Mouse (Mus musculus) forebrain, embryonic 12.5 days (tissue): ENCODE measurements around the gene Chrnb4. TPM values are rescaled to one million over a fixed set of nuclear protein-coding genes. Genes with fewer than 3 reads are reported as not detected.

Experiments used
- ATAC-seq: fragments of 200-750 bp; cut with Nextera tagmentation; 2 replicates; pipeline ENCODE4 v1.8.0; 2017; ENCODE audit warnings: moderate TSS enrichment; ENCODE audit not compliant: low FRiP score
- H3K27ac ChIP-seq: fragments of 300-500 bp; sonication (generic); 2 replicates; pipeline ENCODE4 v1.5.1; 2016; ENCODE audit warnings: mild to moderate bottlenecking
- H3K27me3 ChIP-seq: fragments of 300-500 bp; sonication (generic); 2 replicates; pipeline ENCODE4 v1.6.1; 2016; ENCODE audit warnings: mild to moderate bottlenecking
- H3K36me3 ChIP-seq: fragments of 300-500 bp; sonication (generic); replicated peaks from 2 replicates; pipeline ENCODE4 v1.6.1; 2016; ENCODE audit warnings: mild to moderate bottlenecking
- H3K4me1 ChIP-seq: fragments of 300-500 bp; sonication (generic); 2 replicates; pipeline ENCODE4 v1.6.1; 2016
- H3K4me2 ChIP-seq: fragments of 300-500 bp; sonication (generic); 2 replicates; pipeline ENCODE4 v1.6.1; 2016; ENCODE audit warnings: mild to moderate bottlenecking, moderate library complexity
- H3K4me3 ChIP-seq: fragments of 300-500 bp; sonication (generic); replicated peaks from 2 replicates; pipeline ENCODE4 v1.5.1; 2016; ENCODE audit warnings: mild to moderate bottlenecking
- H3K9ac ChIP-seq: fragments of 300-500 bp; sonication (generic); 2 replicates; pipeline ENCODE4 v1.6.1; 2016; ENCODE audit warnings: mild to moderate bottlenecking
- H3K9me3 ChIP-seq: fragments of 300-500 bp; sonication (generic); 2 replicates; pipeline ENCODE4 v1.6.1; 2016
- WGBS: fragments of 180-500 bp; shearing (Covaris S2); methylation state at CpG from one replicate; pipeline ENCODE4 v1.1.7; 2016; 5-methylcytosine and 5-hydroxymethylcytosine counted together
- polyA plus RNA-seq: library from polyadenylated mRNA; unstranded; fragments of >200 nt; fragmentation: Nextera tagmentation; extraction: Ambion mirVana; gene quantifications from 2 replicates; pipeline ENCODE4 v1.2.1, GENCODE M21; 2016

The Chrnb4 gene
- 1.2 TPM in 2 replicates for polyA plus RNA-seq

GRCm38 (mm10) chr9:55048211-55048880 lies at the start of gene Chrnb4:
Gene Chrnb4, minus strand, starts transcription at chr9:55048779.
- Histone ChIP-seq H3K36me3 (no peaks in the 10 kb centered on the region), H3K27ac (no peak within 1 kb of the TSS), H3K4me3 (peak within 1 kb of the TSS; percentile 49), H3K4me2 (peak within 1 kb of the TSS; percentile 88), H3K9ac (peak within 1 kb of the TSS; percentile 52), H3K27me3 (peaks cover 24% of the 10 kb centered on the region), H3K4me1 (peaks cover 20% of the 10 kb centered on the region; the same call in 1 of the 2 replicates), H3K9me3 (no peaks in the 10 kb centered on the region)
- WGBS = under 1% methylated on average over 23 of the region's 23 CpGs
- ATAC-seq = peak; percentile 71

GRCm38 (mm10) chr9:55096870-55097269 lies 48.3 kb upstream of the Chrnb4 start:
- WGBS = 86% methylated on average over 4 of the region's 4 CpGs
- Histone ChIP-seq H3K9ac (no peak overlapping the region), H3K27ac (no peak overlapping the region), H3K4me1 (no peaks in the 10 kb centered on the region), H3K9me3 (no peaks in the 10 kb centered on the region), H3K4me3 (no peak overlapping the region), H3K4me2 (no peak overlapping the region), H3K27me3 (no peaks in the 10 kb centered on the region), H3K36me3 (no peaks in the 10 kb centered on the region)
- ATAC-seq = no peak

GRCm38 (mm10) chr9:55096033-55096432 lies 47.5 kb upstream of the Chrnb4 start:
- Histone ChIP-seq H3K9ac (no peak overlapping the region), H3K4me1 (no peaks in the 10 kb centered on the region), H3K4me3 (no peak overlapping the region), H3K27me3 (no peaks in the 10 kb centered on the region), H3K27ac (no peak overlapping the region), H3K36me3 (no peaks in the 10 kb centered on the region), H3K9me3 (no peaks in the 10 kb centered on the region), H3K4me2 (no peak overlapping the region)
- WGBS = 66% methylated on average over 3 of the region's 3 CpGs
- ATAC-seq = no peak

GRCm38 (mm10) chr9:55090141-55090540 lies 41.6 kb upstream of the Chrnb4 start:
- H3K9me3 ChIP-seq = no peaks in the 10 kb centered on the region
- 59% methylated on average over 5 of the region's 5 CpGs for WGBS
- H3K4me1 ChIP-seq = peaks cover 8% of the 10 kb centered on the region; the same call in 1 of the 2 replicates
- H3K4me3 ChIP-seq = no peak overlapping the region
- H3K27me3 ChIP-seq = no peaks in the 10 kb centered on the region
- H3K27ac ChIP-seq = no peak overlapping the region
- no peak overlapping the region for H3K4me2 ChIP-seq
- H3K36me3 ChIP-seq = no peaks in the 10 kb centered on the region
- ATAC-seq = no peak
- no peak overlapping the region for H3K9ac ChIP-seq

DNA sequence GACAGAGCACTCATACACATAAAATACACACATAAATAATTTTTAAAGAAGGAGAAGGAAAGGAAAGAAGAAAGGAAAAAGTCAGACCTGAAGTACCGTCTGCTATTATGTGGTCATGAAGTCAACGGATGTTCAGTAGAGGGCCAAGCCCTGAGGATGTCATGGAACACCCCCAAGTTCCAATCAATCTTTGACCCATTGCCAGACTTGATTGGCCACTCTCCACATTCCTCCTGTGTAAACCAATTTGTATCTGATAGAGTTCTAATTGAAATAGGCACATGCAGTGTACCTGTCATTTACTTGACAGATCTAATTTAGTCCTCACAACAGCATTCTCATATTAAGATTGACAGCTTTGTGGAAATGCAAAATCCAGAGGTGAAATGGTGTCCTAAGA lies 40.6 kb upstream of the Chrnb4 start:
- Histone ChIP-seq H3K4me2 (no peak overlapping the region), H3K9ac (no peak overlapping the region), H3K4me1 (peaks cover 11% of the 10 kb centered on the region; the same call in 1 of the 2 replicates), H3K27ac (no peak overlapping the region), H3K4me3 (no peak overlapping the region), H3K36me3 (no peaks in the 10 kb centered on the region), H3K27me3 (no peaks in the 10 kb centered on the region), H3K9me3 (no peaks in the 10 kb centered on the region)
- WGBS = 85% methylated on average over 2 of the region's 2 CpGs
- no peak for ATAC-seq

GRCm38 (mm10) chr9:55083154-55083913 lies 34.8 kb upstream of the Chrnb4 start:
- H3K36me3 ChIP-seq = no peaks in the 10 kb centered on the region
- no peaks in the 10 kb centered on the region for H3K27me3 ChIP-seq
- H3K9ac ChIP-seq = no peak overlapping the region
- no peak overlapping the region for H3K4me2 ChIP-seq
- WGBS = 10% methylated on average over 7 of the region's 7 CpGs
- H3K9me3 ChIP-seq = no peaks in the 10 kb centered on the region
- H3K27ac ChIP-seq = peak overlapping the region; percentile 56
- peaks cover 23% of the 10 kb centered on the region for H3K4me1 ChIP-seq
- ATAC-seq = peak; percentile 90
- H3K4me3 ChIP-seq = no peak overlapping the region

DNA sequence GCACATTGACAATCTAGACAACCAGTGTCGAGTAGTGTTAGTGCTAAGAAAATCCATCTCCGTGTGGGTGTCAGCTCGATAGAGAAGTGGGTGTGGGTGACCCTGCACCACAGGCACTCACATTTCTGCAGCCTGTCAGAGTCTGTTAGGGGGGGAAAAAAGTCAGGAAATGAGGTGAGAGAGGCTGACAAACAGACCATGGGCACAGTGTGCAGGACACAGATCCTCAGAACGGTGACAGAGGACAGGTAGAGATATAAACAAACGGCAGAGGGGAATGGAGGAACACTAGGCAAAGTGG lies 19.3 kb upstream of the Chrnb4 start:
- H3K9ac ChIP-seq = no peak overlapping the region; the same call in 1 of the 2 replicates
- H3K27me3 ChIP-seq = peaks cover 4% of the 10 kb centered on the region; the same call in 1 of the 2 replicates
- H3K4me3 ChIP-seq = no peak overlapping the region
- H3K27ac ChIP-seq = 0 out of 2 replicates have a peak overlapping the region, but pooled peaks have one; percentile 53
- no peak overlapping the region for H3K4me2 ChIP-seq
- peaks cover 29% of the 10 kb centered on the region for H3K4me1 ChIP-seq
- no peaks in the 10 kb centered on the region for H3K36me3 ChIP-seq
- 35% methylated on average over 5 of the region's 5 CpGs for WGBS
- H3K9me3 ChIP-seq = no peaks in the 10 kb centered on the region
- ATAC-seq = no peak

DNA sequence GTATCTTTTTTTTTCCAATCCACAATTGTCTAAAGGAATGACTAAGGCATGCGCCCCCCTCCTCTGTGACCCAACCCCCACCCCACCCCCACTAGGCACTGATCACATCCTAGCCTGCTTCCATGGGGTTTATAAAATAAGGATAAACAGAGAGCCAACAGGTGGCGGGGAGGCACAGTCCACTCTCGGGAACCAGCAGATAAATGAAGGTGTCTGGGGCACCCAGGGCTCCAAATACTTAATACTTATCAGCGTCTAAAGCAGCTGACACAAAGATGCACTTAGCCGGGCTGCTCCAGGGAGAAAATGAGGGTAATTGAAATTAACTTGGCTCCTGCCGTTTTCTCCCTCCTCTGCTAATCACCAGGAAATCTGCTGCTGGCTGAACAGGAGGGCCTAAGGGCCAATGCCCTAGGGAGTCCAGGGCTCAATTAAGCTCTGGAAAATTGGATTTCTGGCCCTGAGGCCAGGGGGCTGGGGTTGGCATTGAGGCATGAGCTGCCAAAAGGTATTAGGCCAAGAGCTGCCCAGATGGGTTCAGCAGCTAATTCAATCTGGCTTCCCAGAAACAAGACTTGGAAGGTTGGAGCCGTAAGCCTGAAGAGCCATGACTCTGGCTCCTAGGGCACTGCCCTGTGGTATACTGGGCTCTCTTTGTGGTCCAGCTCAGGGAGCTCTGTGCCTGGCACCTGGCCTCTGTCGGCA lies 18.8 kb upstream of the Chrnb4 start:
- peaks cover 29% of the 10 kb centered on the region for H3K4me1 ChIP-seq
- peak; percentile 76 for ATAC-seq
- peaks cover 4% of the 10 kb centered on the region; the same call in 1 of the 2 replicates for H3K27me3 ChIP-seq
- no peaks in the 10 kb centered on the region for H3K9me3 ChIP-seq
- no peak overlapping the region for H3K9ac ChIP-seq
- WGBS = 11% methylated on average over 8 of the region's 8 CpGs
- no peak overlapping the region for H3K4me3 ChIP-seq
- H3K4me2 ChIP-seq = no peak overlapping the region
- H3K27ac ChIP-seq = 0 out of 2 replicates have a peak overlapping the region, but pooled peaks have one; percentile 53
- no peaks in the 10 kb centered on the region for H3K36me3 ChIP-seq

DNA sequence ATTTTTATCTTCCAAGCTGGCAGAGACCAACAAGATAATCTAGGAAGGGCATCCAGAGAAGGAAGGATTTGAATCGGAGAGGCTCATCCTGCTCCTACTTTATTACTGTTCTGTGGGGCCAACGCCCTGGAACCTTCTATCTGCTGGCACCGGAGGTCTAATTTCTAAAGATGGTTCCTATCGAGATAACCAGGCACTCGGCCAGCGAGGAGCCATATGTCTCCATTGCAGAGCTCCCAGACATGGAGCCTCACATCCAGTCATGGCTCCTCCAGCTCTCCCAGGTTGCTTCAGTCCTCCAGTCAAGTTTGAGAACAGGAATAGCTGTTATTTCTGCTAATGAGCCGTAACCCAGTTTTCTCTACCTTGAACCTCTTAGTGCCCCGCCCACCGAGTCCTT lies 16.7 kb upstream of the Chrnb4 start:
- no peaks in the 10 kb centered on the region for H3K36me3 ChIP-seq
- H3K4me2 ChIP-seq = no peak overlapping the region
- no peak overlapping the region for H3K4me3 ChIP-seq
- no peak overlapping the region for H3K9ac ChIP-seq
- peaks cover 29% of the 10 kb centered on the region for H3K4me1 ChIP-seq
- no peaks in the 10 kb centered on the region for H3K9me3 ChIP-seq
- H3K27me3 ChIP-seq = peaks cover 8% of the 10 kb centered on the region; the same call in 1 of the 2 replicates
- H3K27ac ChIP-seq = no peak overlapping the region
- WGBS = 93% methylated on average over 9 of the region's 9 CpGs
- no peak for ATAC-seq

- no peak overlapping the region for H3K9ac ChIP-seq
- H3K4me1 ChIP-seq = no peaks in the 10 kb centered on the region
- no peak overlapping the region for H3K4me2 ChIP-seq
- H3K9me3 ChIP-seq = no peaks in the 10 kb centered on the region
- ATAC-seq = no peak
- H3K27ac ChIP-seq = no peak overlapping the region
- no peaks in the 10 kb centered on the region for H3K36me3 ChIP-seq
- H3K27me3 ChIP-seq = peaks cover 4% of the 10 kb centered on the region; the same call in 1 of the 2 replicates
- no peak overlapping the region for H3K4me3 ChIP-seq
- WGBS = 84% methylated on average over 4 of the region's 4 CpGs
Observed at GRCm38 (mm10) chr9:55058067-55058466, 9.5 kb upstream of the Chrnb4 start.

DNA sequence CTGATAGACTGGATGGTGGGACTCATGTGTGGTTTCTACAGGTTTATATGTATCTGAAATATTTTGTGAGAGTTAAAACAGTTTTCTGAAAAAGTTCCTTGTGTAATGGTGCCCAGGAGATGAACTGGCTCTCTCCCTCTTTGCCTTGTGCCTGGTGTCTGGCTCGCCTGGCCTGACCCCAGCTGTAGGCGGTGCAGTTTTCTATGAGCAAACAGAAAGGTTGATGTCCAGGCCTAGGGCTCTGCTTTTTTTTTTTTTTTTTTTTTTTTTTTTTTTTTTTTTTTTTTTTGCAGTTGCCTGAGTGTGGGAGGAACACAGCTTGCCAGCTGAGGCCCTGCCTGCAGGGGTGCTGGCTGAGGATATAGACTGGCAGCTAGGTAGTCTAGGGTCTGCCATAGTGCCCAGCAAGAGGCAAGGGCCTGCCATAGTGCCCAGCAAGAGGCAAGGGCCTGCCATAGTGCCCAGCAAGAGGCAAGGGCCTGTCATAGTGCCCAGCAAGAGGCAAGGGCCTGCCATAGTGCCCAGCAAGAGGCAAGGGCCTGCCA lies 6.9 kb upstream of the Chrnb4 start:
- no peak overlapping the region for H3K27ac ChIP-seq
- WGBS = 75% methylated on average over 2 of the region's 2 CpGs

GRCm38 (mm10) chr9:55046764-55047163 lies 1.8 kb downstream of the Chrnb4 start:
- Histone ChIP-seq H3K27ac (no peak overlapping the region), H3K4me3 (no peak overlapping the region), H3K4me1 (peaks cover 20% of the 10 kb centered on the region; the same call in 1 of the 2 replicates), H3K9me3 (no peaks in the 10 kb centered on the region), H3K27me3 (peaks cover 24% of the 10 kb centered on the region), H3K36me3 (no peaks in the 10 kb centered on the region), H3K4me2 (no peak overlapping the region), H3K9ac (no peak overlapping the region)
- 4% methylated on average over 3 of the region's 3 CpGs for whole genome bisulfite sequencing
- ATAC-seq = no peak

More for the DNA sequence above, 6.9 kb upstream of the Chrnb4 start:
- Histone ChIP-seq H3K9ac (no peak overlapping the region), H3K4me3 (no peak overlapping the region), H3K4me2 (no peak overlapping the region), H3K36me3 (no peaks in the 10 kb centered on the region), H3K9me3 (no peaks in the 10 kb centered on the region), H3K4me1 (no peaks in the 10 kb centered on the region), H3K27me3 (no peaks in the 10 kb centered on the region)
- ATAC-seq = no peak
